Mouse (Mus musculus) forebrain, embryonic 15.5 days (tissue): ENCODE data around the gene Frem1. TPM values are rescaled to one million over a fixed set of nuclear protein-coding genes. Genes with fewer than 3 reads are reported as not detected.
A peak's percentile ranks its signal among the peaks of the same experiment; 100 is the strongest.

Experiments used
- ATAC-seq: fragments of 200-750 bp; cut with Nextera tagmentation; replicated peaks from 2 replicates; pipeline ENCODE4 v1.8.0; 2017; ENCODE audit warnings: mild to moderate bottlenecking, moderate TSS enrichment, moderate library complexity
- H3K27ac ChIP-seq: fragments of 300-500 bp; sonication (generic); replicated peaks from 2 replicates; pipeline ENCODE4 v1.5.1; 2015; ENCODE audit warnings: mild to moderate bottlenecking, inconsistent platforms
- H3K27me3 ChIP-seq: fragments of 300-500 bp; sonication (generic); 2 replicates; pipeline ENCODE4 v1.6.1; 2015; ENCODE audit warnings: inconsistent platforms
- H3K36me3 ChIP-seq: fragments of 300-500 bp; sonication (generic); 2 replicates; pipeline ENCODE4 v1.6.1; 2015; ENCODE audit warnings: mild to moderate bottlenecking, inconsistent platforms
- H3K4me1 ChIP-seq: fragments of 300-500 bp; sonication (generic); 2 replicates; pipeline ENCODE4 v1.6.1; 2015; ENCODE audit warnings: inconsistent platforms
- H3K4me2 ChIP-seq: fragments of 300-500 bp; sonication (generic); replicated peaks from 2 replicates; pipeline ENCODE4 v1.6.1; 2015; ENCODE audit warnings: mild to moderate bottlenecking, inconsistent platforms
- H3K4me3 ChIP-seq: fragments of 300-500 bp; sonication (generic); 2 replicates; pipeline ENCODE4 v1.5.1; 2015; ENCODE audit warnings: mild to moderate bottlenecking, inconsistent platforms
- H3K9ac ChIP-seq: fragments of 300-500 bp; sonication (generic); replicated peaks from 2 replicates; pipeline ENCODE4 v1.6.1; 2015; ENCODE audit warnings: mild to moderate bottlenecking, inconsistent platforms
- H3K9me3 ChIP-seq: fragments of 300-500 bp; sonication (generic); 2 replicates; pipeline ENCODE4 v1.6.1; 2016; ENCODE audit warnings: inconsistent platforms
- WGBS: fragments of 180-500 bp; shearing (Covaris S2); methylation state at CpG from one replicate; pipeline ENCODE4 v1.1.7; 2015; ENCODE audit warnings: mixed read lengths; 5-methylcytosine and 5-hydroxymethylcytosine counted together
- polyA plus RNA-seq: library from polyadenylated mRNA; unstranded; fragments of >200 nt; fragmentation: Nextera tagmentation; extraction: Ambion mirVana; gene quantifications from 2 replicates; pipeline ENCODE4 v1.2.1, GENCODE M21; 2015

The Frem1 gene
- polyA plus RNA-seq, 1 experiment from 2014 or later = 1.7 TPM

DNA sequence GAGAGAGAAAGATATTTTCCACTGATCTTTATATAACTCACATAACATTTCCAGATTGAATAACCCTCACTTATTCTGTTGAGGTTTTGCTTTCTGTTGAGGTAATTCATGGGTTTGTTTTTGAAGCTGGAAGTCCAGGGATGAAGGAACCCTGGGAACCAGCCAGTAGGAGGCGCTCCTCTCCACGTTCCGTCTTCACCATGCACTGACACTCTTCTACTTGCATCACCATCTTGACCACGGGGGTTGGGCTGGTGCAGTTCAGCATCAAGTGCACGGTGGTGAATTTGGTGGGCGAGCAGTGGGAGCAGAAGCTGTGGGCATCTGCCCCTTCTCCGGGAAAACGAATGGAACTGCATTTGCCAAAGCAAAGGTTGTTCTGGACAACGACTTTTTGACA, 169.6 kb downstream of the Frem1 start:
- 88% methylated on average over 9 of the region's 9 CpGs for WGBS
- Histone ChIP-seq H3K27ac (no peak overlapping the region), H3K36me3 (no peaks in the 10 kb centered on the region), H3K4me2 (no peak overlapping the region), H3K9me3 (no peaks in the 10 kb centered on the region), H3K27me3 (no peaks in the 10 kb centered on the region), H3K9ac (no peak overlapping the region), H3K4me1 (peaks cover 3% of the 10 kb centered on the region; the same call in 1 of the 2 replicates), H3K4me3 (no peak overlapping the region)
- no peak for ATAC-seq

DNA sequence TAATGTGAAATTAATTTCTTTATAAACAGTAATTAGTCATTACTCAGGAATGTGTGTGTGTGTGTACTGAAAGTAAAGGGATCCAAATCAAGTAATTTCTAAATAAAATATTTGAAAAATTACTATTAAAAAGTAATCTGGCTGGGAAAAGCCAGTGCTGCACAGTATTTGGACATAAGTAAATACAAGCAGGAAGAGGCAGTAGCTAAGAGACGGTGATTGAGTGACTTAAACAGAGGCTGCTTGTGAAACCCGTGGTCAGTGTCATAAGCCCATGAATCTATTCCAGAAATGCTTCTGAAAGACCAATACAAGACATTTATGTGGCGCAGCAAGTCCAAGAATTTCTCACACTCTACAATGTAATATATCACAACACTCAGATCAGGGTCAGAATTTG, 170.8 kb downstream of the Frem1 start:
- Histone ChIP-seq H3K4me2 (no peak overlapping the region), H3K27ac (no peak overlapping the region), H3K4me1 (peaks cover 3% of the 10 kb centered on the region; the same call in 1 of the 2 replicates), H3K36me3 (no peaks in the 10 kb centered on the region), H3K9ac (no peak overlapping the region), H3K4me3 (no peak overlapping the region), H3K27me3 (no peaks in the 10 kb centered on the region), H3K9me3 (no peaks in the 10 kb centered on the region)
- ATAC-seq = no peak
- WGBS = 89% methylated on average over 3 of the region's 3 CpGs

DNA sequence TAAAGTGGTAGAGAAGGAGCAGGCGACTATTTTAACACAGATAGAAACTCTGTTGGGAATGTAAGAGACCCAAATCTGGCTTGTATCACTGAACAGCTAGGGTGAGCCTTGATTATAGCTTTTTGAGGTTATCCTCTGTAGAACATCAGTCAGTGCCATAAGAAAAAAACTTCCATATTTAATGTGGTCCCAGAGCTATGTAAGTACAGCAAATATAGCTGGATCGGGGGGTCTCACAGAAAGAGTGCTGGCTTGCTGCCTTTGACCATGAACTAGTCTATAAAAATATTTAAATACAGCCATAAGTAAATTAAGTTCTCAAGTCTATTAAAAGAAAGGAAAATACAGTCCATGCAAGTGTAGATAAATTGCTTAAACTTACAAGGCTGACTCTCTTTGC, 171.9 kb downstream of the Frem1 start:
- no peak overlapping the region for H3K4me3 ChIP-seq
- peaks cover 3% of the 10 kb centered on the region; the same call in 1 of the 2 replicates for H3K4me1 ChIP-seq
- ATAC-seq = no peak
- H3K9ac ChIP-seq = no peak overlapping the region
- H3K36me3 ChIP-seq = no peaks in the 10 kb centered on the region
- H3K27ac ChIP-seq = no peak overlapping the region
- 84% methylated on average over 2 of the region's 2 CpGs for WGBS
- H3K4me2 ChIP-seq = no peak overlapping the region
- H3K9me3 ChIP-seq = no peaks in the 10 kb centered on the region
- no peaks in the 10 kb centered on the region for H3K27me3 ChIP-seq

DNA sequence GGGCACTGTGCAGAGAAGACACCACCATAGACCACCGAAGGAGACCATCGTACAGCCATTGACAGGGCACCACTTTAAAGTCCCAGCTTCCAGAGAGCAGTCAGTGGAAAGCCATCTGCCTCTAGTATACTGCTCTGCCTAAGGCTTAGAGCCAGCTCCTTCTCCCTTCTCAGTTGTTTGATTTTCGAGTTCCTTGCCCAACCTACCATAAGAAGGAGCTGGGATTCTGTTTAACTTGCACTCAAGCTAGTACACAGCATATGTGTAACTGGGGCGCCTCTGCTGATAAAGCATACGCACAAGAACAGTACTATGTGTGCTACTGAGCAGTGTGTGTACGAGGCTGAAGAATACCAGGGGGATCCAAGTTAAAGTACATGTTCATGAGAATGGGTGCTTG, 173.0 kb downstream of the Frem1 start:
- ATAC-seq = peak; percentile 51
- Histone ChIP-seq H3K27me3 (no peaks in the 10 kb centered on the region), H3K36me3 (no peaks in the 10 kb centered on the region), H3K4me3 (no peak overlapping the region), H3K9ac (no peak overlapping the region), H3K27ac (peak overlapping the region; percentile 27; the same call in 1 of the 2 replicates), H3K9me3 (no peaks in the 10 kb centered on the region), H3K4me1 (no peaks in the 10 kb centered on the region), H3K4me2 (no peak overlapping the region)
- WGBS = 70% methylated on average over 6 of the region's 6 CpGs

DNA sequence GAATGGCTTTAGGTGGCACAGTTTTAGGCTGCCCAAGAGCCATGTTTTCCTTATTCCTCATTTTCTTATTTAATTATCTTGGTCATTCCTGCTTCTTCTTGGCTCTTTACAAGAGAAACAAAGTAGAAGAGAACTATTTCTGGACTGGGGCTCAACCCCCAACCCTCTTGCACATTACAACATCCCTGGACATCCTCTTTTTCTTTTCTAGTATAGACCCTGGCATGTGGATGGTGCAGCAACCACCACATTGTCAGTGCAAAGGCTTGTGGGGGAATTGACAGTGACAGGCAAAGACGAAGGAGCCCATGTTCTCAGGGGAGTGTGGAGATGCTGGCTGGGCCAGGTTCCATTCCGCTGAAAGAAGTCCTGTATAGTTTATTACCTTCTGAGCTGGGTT, 175.5 kb downstream of the Frem1 start:
- no peaks in the 10 kb centered on the region for H3K4me1 ChIP-seq
- ATAC-seq = no peak
- H3K27ac ChIP-seq = no peak overlapping the region
- H3K27me3 ChIP-seq = no peaks in the 10 kb centered on the region
- no peaks in the 10 kb centered on the region for H3K9me3 ChIP-seq
- no peak overlapping the region for H3K4me3 ChIP-seq
- no peaks in the 10 kb centered on the region for H3K36me3 ChIP-seq
- no peak overlapping the region for H3K4me2 ChIP-seq
- 90% methylated on average over 2 of the region's 2 CpGs for WGBS
- no peak overlapping the region for H3K9ac ChIP-seq

DNA sequence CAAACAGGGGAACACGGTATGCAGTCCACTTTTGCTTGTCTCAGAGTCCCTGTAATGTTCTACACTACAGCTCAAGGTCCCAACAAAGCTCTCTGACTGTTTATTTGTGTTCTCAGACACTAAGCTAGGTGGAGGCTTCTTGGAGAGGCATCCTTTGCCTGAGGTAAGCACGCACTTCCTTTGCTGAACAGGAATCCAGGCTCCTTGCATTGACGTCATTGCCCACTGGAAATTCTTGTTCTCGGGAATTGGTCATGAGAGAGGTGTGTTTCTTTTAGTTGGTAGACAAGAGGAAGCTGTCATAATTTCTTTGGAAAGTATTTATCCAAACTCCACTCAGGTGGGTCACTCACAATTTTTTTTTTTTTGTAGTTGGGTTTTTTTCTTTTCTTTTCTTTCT, 176.6 kb downstream of the Frem1 start:
- Histone ChIP-seq H3K4me1 (no peaks in the 10 kb centered on the region), H3K4me2 (no peak overlapping the region), H3K27me3 (no peaks in the 10 kb centered on the region), H3K9ac (no peak overlapping the region), H3K4me3 (no peak overlapping the region), H3K9me3 (no peaks in the 10 kb centered on the region), H3K36me3 (no peaks in the 10 kb centered on the region), H3K27ac (no peak overlapping the region)
- no peak for ATAC-seq
- 82% methylated on average over 4 of the region's 4 CpGs for WGBS

DNA sequence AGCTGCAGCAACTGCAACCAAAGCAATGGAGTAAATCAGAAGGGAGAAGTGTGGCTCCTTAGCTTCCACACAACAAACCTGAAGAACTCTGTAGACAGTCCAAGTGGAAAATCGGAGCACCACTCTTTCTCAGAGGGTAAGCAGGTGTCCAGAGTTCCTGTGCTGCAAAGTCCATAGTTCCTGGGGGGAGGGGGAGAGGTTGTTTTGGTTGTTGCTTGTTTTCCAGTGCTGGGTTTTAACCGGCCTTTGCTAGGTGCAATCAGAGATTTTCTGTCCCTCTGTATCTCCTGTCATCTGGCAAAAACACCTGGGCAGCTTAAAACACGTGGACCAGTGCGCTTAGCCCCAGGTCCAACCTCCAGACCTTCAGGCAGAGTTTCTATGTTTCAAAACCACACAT, 177.3 kb downstream of the Frem1 start:
- no peak for ATAC-seq
- H3K36me3 ChIP-seq = no peaks in the 10 kb centered on the region
- H3K27ac ChIP-seq = no peak overlapping the region
- H3K4me2 ChIP-seq = no peak overlapping the region
- no peak overlapping the region for H3K9ac ChIP-seq
- 72% methylated on average over 4 of the region's 4 CpGs for WGBS
- H3K4me3 ChIP-seq = no peak overlapping the region
- H3K9me3 ChIP-seq = no peaks in the 10 kb centered on the region
- no peaks in the 10 kb centered on the region for H3K27me3 ChIP-seq
- no peaks in the 10 kb centered on the region for H3K4me1 ChIP-seq

DNA sequence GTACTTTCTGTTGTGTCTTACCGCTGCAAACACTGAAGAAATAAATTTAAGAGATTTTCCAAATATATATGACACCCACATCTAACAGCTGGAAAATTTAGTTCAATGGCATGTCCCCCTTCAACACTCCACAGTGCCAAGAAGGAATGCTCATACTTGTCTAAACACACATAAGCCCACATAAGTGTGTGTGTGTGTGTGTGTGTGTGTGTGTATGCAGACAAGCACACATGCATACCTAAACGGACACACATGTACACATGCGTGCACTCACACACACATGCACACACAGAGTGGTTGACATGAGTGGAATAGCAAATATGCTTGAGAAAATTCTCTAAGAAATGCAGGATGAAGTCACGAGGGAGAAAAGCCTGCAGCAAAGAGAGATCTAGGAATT, 179.6 kb downstream of the Frem1 start:
- H3K27ac ChIP-seq = no peak overlapping the region
- H3K36me3 ChIP-seq = no peaks in the 10 kb centered on the region
- WGBS = 69% methylated on average over 4 of the region's 4 CpGs
- H3K27me3 ChIP-seq = no peaks in the 10 kb centered on the region
- H3K4me1 ChIP-seq = no peaks in the 10 kb centered on the region
- H3K9ac ChIP-seq = no peak overlapping the region
- no peaks in the 10 kb centered on the region for H3K9me3 ChIP-seq
- H3K4me2 ChIP-seq = no peak overlapping the region
- ATAC-seq = no peak
- no peak overlapping the region for H3K4me3 ChIP-seq

DNA sequence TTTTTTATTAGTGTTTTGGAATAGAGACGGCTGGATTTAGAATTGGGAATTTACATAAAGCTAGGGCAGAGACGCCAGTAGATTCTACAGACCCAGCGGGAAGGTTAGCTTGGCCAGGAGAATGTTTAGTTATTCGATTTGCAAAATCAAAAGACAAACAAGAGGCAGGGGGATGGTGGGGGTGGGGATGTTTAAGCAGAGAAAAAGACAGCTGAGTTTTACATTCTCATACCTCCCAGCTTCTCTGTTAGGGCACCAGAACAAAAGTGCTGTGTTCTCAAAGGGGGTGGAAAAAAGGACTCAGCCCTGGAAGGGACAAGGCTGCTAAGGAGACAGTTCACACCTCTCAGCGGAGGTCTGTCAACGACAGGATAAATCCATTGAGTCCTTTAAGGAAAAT, 180.0 kb downstream of the Frem1 start:
- 24% methylated on average over 6 of the region's 6 CpGs for WGBS
- no peaks in the 10 kb centered on the region for H3K27me3 ChIP-seq
- H3K27ac ChIP-seq = no peak overlapping the region
- H3K4me2 ChIP-seq = no peak overlapping the region
- no peak for ATAC-seq
- H3K4me1 ChIP-seq = no peaks in the 10 kb centered on the region
- no peak overlapping the region for H3K9ac ChIP-seq
- no peak overlapping the region for H3K4me3 ChIP-seq
- H3K36me3 ChIP-seq = no peaks in the 10 kb centered on the region
- no peaks in the 10 kb centered on the region for H3K9me3 ChIP-seq

DNA sequence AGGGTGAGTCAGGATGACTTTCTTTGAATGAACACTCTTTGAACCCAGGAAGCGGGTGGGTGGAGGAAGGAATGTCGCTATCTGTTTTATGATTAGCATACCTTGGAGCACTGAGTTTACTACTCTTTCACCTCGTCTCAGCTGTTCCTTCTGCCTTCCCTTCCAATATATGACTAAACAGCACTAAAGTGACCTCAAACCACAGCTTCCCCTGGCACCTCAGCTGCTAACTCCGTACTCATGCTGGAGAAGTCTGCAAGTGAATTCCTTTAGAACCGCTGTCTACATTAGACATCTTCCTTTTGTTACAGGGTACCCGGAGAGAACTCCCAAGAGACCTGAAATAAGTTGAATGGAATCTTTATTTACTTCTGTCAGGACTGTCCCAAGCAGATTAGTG, 181.2 kb downstream of the Frem1 start:
- Histone ChIP-seq H3K27ac (no peak overlapping the region), H3K4me3 (no peak overlapping the region), H3K4me1 (no peaks in the 10 kb centered on the region), H3K9me3 (no peaks in the 10 kb centered on the region), H3K9ac (no peak overlapping the region), H3K4me2 (no peak overlapping the region), H3K27me3 (no peaks in the 10 kb centered on the region), H3K36me3 (no peaks in the 10 kb centered on the region)
- 92% methylated on average over 6 of the region's 6 CpGs for WGBS
- ATAC-seq = no peak

DNA sequence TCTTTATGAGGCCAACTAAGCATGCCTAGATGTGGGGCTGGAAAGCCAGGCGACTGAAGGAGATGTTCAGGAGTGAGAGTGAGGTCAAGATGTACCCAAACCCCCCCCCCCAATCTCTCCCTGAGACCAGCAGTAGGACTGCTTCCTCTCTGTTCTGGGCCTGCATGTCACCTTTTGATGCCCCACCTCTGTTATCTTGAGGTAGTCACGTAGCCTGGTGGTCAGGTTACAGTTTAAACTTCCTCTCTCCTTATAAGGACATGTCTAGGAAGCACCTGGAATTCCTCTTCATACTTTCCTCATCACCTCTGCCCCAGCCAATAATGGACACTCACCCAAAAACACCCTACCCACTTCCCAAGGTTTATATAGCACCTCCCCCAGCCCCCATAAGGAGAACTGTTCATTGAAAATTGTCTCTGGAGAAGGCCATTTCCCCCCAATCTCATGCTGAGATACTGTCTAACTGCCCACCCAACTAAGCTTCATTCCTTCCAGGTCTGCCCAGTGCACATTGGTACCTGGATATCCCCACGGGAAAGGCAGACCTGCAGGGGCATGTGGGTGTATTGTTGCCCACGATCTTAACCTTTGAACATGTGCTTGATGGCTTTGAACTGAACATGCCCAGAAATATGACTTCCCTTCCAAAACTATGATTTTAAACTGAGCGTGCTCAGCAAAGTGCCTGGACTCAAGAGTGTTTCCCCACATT, 184.3 kb downstream of the Frem1 start:
- H3K4me1 ChIP-seq = peaks cover 6% of the 10 kb centered on the region
- H3K4me3 ChIP-seq = no peak overlapping the region
- ATAC-seq = no peak
- no peak overlapping the region for H3K4me2 ChIP-seq
- H3K27ac ChIP-seq = no peak overlapping the region
- H3K9ac ChIP-seq = no peak overlapping the region
- H3K9me3 ChIP-seq = no peaks in the 10 kb centered on the region
- no peaks in the 10 kb centered on the region for H3K27me3 ChIP-seq
- WGBS = 88% methylated on average over 5 of the region's 5 CpGs
- no peaks in the 10 kb centered on the region for H3K36me3 ChIP-seq

DNA sequence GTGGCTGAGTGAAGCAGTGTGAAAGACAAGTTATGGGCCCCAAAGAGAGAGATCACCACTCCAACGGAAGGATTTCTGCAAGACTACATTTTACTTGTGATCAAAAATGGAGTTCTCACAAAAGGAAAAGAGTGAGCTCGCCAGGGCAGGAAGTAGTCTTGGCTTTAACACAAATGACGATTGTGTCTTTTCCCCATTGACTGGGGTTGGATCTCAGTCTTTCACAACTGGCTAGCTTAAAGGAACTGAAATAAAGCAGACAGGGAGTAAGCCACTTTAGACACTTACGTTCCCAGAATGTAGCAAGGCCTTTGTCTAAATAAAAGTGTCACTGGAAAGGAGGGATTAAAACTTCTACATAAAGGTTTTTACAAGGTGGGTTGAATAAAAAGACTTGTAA, 185.0 kb downstream of the Frem1 start:
- Histone ChIP-seq H3K4me2 (no peak overlapping the region), H3K27me3 (no peaks in the 10 kb centered on the region), H3K9me3 (no peaks in the 10 kb centered on the region), H3K4me1 (peaks cover 7% of the 10 kb centered on the region), H3K9ac (no peak overlapping the region), H3K4me3 (no peak overlapping the region), H3K27ac (no peak overlapping the region), H3K36me3 (no peaks in the 10 kb centered on the region)
- no peak for ATAC-seq
- 17% methylated on average over 4 of the region's 4 CpGs for WGBS

DNA sequence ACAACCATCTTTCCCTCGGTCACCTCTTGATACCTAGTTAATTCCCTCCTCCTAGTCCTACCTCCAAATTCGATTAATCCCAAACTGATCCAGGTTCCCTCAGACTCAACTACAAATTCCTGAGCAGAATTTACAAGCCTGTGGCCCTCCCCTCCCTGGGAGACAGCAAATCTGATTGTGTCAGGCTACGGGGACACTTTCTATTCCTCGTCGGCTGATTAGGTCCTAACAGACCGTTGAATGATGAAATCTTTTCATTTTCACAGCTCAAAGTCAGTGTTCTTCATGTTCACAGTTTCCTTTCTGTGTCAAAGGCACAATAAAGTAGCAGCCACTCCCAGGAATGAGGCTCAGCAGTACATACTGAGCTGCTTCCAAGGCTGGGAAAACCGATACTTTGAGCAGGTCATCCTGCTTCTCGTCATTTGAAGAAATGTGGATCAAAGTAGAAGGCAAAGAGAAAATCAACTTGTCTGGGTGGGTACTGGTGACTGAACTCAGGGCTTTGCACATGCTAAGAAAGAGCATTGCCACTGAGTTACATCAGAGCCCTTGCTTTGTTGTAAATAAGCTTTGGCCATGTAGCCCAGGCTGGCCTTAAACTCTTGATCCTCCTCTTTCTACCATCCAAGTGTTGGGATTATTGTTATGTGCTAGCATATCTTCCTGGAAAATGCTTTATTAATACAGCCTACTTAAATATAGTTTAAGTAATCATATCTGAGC, 187.0 kb downstream of the Frem1 start:
- no peak for ATAC-seq
- Histone ChIP-seq H3K27ac (no peak overlapping the region), H3K27me3 (no peaks in the 10 kb centered on the region), H3K36me3 (no peaks in the 10 kb centered on the region), H3K9ac (no peak overlapping the region), H3K9me3 (no peaks in the 10 kb centered on the region), H3K4me3 (no peak overlapping the region), H3K4me1 (peaks cover 11% of the 10 kb centered on the region), H3K4me2 (no peak overlapping the region)
- 84% methylated on average over 8 of the region's 8 CpGs for WGBS
